Mouse (Mus musculus): ENCODE measurements at regions not wholly inside any gene's neighbourhood (a gene's known extent, or its start where the extent isn't known, plus 50 kb on each side); places are given as distances from the start of the nearest gene placed in this dataset.

- H3K4me1 ChIP-seq (replicated peaks) = no peaks in the 10 kb centered on the region
- H3K4me3 ChIP-seq = no peak overlapping the region
- H3K9me3 ChIP-seq = no peaks in the 10 kb centered on the region
- H3K27me3 ChIP-seq = no peaks in the 10 kb centered on the region
- no peak for ATAC-seq (ENCODE audit: low FRiP score, low read depth)
- H3K36me3 ChIP-seq = no peaks in the 10 kb centered on the region
- no peak overlapping the region for H3K27ac ChIP-seq (replicated peaks)
- no peak overlapping the region for H3K4me2 ChIP-seq
- no peak overlapping the region for H3K9ac ChIP-seq
- 72% methylated on average over 15 of the region's 15 CpGs for WGBS
These were observed 383.0 kb downstream of the Rnf144b start for GRCm38 (mm10) chr13:47505380-47505955.

GRCm38 (mm10) chr13:47532935-47533334, 410.5 kb downstream of the Rnf144b start:
- Histone ChIP-seq H3K4me1 (replicated peaks) (no peaks in the 10 kb centered on the region), H3K36me3 (no peaks in the 10 kb centered on the region), H3K4me3 (no peak overlapping the region), H3K9me3 (no peaks in the 10 kb centered on the region), H3K27ac (replicated peaks) (no peak overlapping the region), H3K4me2 (no peak overlapping the region), H3K27me3 (no peaks in the 10 kb centered on the region), H3K9ac (no peak overlapping the region)
- 96% methylated on average over 1 of the region's 1 CpGs for WGBS
- no peak for ATAC-seq (ENCODE audit: low FRiP score, low read depth)

- no peaks in the 10 kb centered on the region for H3K4me1 ChIP-seq (replicated peaks)
- no peaks in the 10 kb centered on the region for H3K9me3 ChIP-seq
- H3K36me3 ChIP-seq = no peaks in the 10 kb centered on the region
- H3K27me3 ChIP-seq = no peaks in the 10 kb centered on the region
- H3K27ac ChIP-seq (replicated peaks) = no peak overlapping the region
- no peak overlapping the region for H3K4me3 ChIP-seq
- no peak for ATAC-seq (ENCODE audit: low FRiP score, low read depth)
- 99% methylated on average over 2 of the region's 2 CpGs for WGBS
- H3K4me2 ChIP-seq = no peak overlapping the region
- no peak overlapping the region for H3K9ac ChIP-seq
These were observed 414.7 kb downstream of the Rnf144b start for GRCm38 (mm10) chr13:47537156-47537555.

GRCm38 (mm10) chr13:47549626-47550025, 427.2 kb downstream of the Rnf144b start:
- H3K36me3 ChIP-seq = no peaks in the 10 kb centered on the region
- no peak overlapping the region for H3K27ac ChIP-seq (replicated peaks)
- no peak overlapping the region for H3K9ac ChIP-seq
- H3K27me3 ChIP-seq = no peaks in the 10 kb centered on the region
- no peak overlapping the region for H3K4me2 ChIP-seq
- no peak for ATAC-seq (ENCODE audit: low FRiP score, low read depth)
- no peaks in the 10 kb centered on the region for H3K9me3 ChIP-seq
- WGBS = 51% methylated on average over 6 of the region's 6 CpGs
- H3K4me1 ChIP-seq (replicated peaks) = no peaks in the 10 kb centered on the region
- no peak overlapping the region for H3K4me3 ChIP-seq

GRCm38 (mm10) chr13:47552251-47552650, 429.8 kb downstream of the Rnf144b start:
- no peak overlapping the region for H3K9ac ChIP-seq
- no peak overlapping the region for H3K27ac ChIP-seq (replicated peaks)
- H3K4me2 ChIP-seq = no peak overlapping the region
- H3K4me3 ChIP-seq = no peak overlapping the region
- no peak for ATAC-seq (ENCODE audit: low FRiP score, low read depth)
- no peaks in the 10 kb centered on the region for H3K9me3 ChIP-seq
- 95% methylated on average over 3 of the region's 3 CpGs for WGBS
- H3K27me3 ChIP-seq = no peaks in the 10 kb centered on the region
- H3K36me3 ChIP-seq = no peaks in the 10 kb centered on the region
- H3K4me1 ChIP-seq (replicated peaks) = no peaks in the 10 kb centered on the region

GRCm38 (mm10) chr13:47554198-47554597, 431.7 kb downstream of the Rnf144b start:
- ATAC-seq (ENCODE audit: low FRiP score, low read depth) = no peak
- H3K27me3 ChIP-seq = no peaks in the 10 kb centered on the region
- H3K4me1 ChIP-seq (replicated peaks) = no peaks in the 10 kb centered on the region
- no peaks in the 10 kb centered on the region for H3K9me3 ChIP-seq
- H3K9ac ChIP-seq = no peak overlapping the region
- no peaks in the 10 kb centered on the region for H3K36me3 ChIP-seq
- H3K4me3 ChIP-seq = no peak overlapping the region
- no peak overlapping the region for H3K27ac ChIP-seq (replicated peaks)
- H3K4me2 ChIP-seq = no peak overlapping the region
- WGBS = 69% methylated on average over 1 of the region's 1 CpGs

- ATAC-seq (ENCODE audit: low FRiP score, low read depth) = no peak
- Histone ChIP-seq H3K4me3 (no peak overlapping the region), H3K9ac (no peak overlapping the region), H3K27me3 (no peaks in the 10 kb centered on the region), H3K4me1 (replicated peaks) (no peaks in the 10 kb centered on the region), H3K27ac (replicated peaks) (no peak overlapping the region), H3K9me3 (no peaks in the 10 kb centered on the region), H3K36me3 (no peaks in the 10 kb centered on the region), H3K4me2 (no peak overlapping the region)
- 82% methylated on average over 7 of the region's 7 CpGs for WGBS
These were observed 434.9 kb downstream of the Rnf144b start for GRCm38 (mm10) chr13:47557196-47557974.

GRCm38 (mm10) chr13:47562836-47563235, 440.4 kb downstream of the Rnf144b start:
- no peaks in the 10 kb centered on the region for H3K9me3 ChIP-seq
- H3K4me1 ChIP-seq (replicated peaks) = no peaks in the 10 kb centered on the region
- no peaks in the 10 kb centered on the region for H3K27me3 ChIP-seq
- no peaks in the 10 kb centered on the region for H3K36me3 ChIP-seq
- no peak for ATAC-seq (ENCODE audit: low FRiP score, low read depth)
- H3K27ac ChIP-seq (replicated peaks) = no peak overlapping the region
- no peak overlapping the region for H3K9ac ChIP-seq
- H3K4me3 ChIP-seq = no peak overlapping the region
- WGBS = 59% methylated on average over 8 of the region's 8 CpGs
- no peak overlapping the region for H3K4me2 ChIP-seq

GRCm38 (mm10) chr13:47576516-47576915, 454.1 kb downstream of the Rnf144b start:
- H3K27me3 ChIP-seq = no peaks in the 10 kb centered on the region
- H3K9ac ChIP-seq = no peak overlapping the region
- no peaks in the 10 kb centered on the region for H3K9me3 ChIP-seq
- H3K36me3 ChIP-seq = no peaks in the 10 kb centered on the region
- H3K4me3 ChIP-seq = no peak overlapping the region
- no peak overlapping the region for H3K4me2 ChIP-seq
- H3K4me1 ChIP-seq (replicated peaks) = no peaks in the 10 kb centered on the region
- WGBS = 67% methylated on average over 3 of the region's 3 CpGs
- H3K27ac ChIP-seq (replicated peaks) = no peak overlapping the region
- ATAC-seq (ENCODE audit: low FRiP score, low read depth) = no peak

- Histone ChIP-seq H3K36me3 (no peaks in the 10 kb centered on the region), H3K9ac (no peak overlapping the region), H3K9me3 (no peaks in the 10 kb centered on the region), H3K27me3 (no peaks in the 10 kb centered on the region), H3K4me1 (replicated peaks) (no peaks in the 10 kb centered on the region), H3K4me2 (no peak overlapping the region), H3K27ac (replicated peaks) (no peak overlapping the region), H3K4me3 (no peak overlapping the region)
- no peak for ATAC-seq (ENCODE audit: low FRiP score, low read depth)
- WGBS = 85% methylated on average over 5 of the region's 5 CpGs
These were observed 457.7 kb downstream of the Rnf144b start for GRCm38 (mm10) chr13:47580144-47580543.

GRCm38 (mm10) chr13:47585158-47585557, 462.7 kb downstream of the Rnf144b start:
- Histone ChIP-seq H3K9me3 (no peaks in the 10 kb centered on the region), H3K4me1 (replicated peaks) (no peaks in the 10 kb centered on the region), H3K36me3 (no peaks in the 10 kb centered on the region), H3K4me3 (no peak overlapping the region), H3K27ac (replicated peaks) (no peak overlapping the region), H3K27me3 (no peaks in the 10 kb centered on the region), H3K4me2 (no peak overlapping the region), H3K9ac (no peak overlapping the region)
- 67% methylated on average over 1 of the region's 1 CpGs for WGBS
- no peak for ATAC-seq (ENCODE audit: low FRiP score, low read depth)

- 32% methylated on average over 1 of the region's 1 CpGs for WGBS
- H3K4me2 ChIP-seq = no peak overlapping the region
- no peak overlapping the region for H3K4me3 ChIP-seq
- no peak overlapping the region for H3K27ac ChIP-seq (replicated peaks)
- no peaks in the 10 kb centered on the region for H3K27me3 ChIP-seq
- H3K9ac ChIP-seq = no peak overlapping the region
- no peak for ATAC-seq (ENCODE audit: low FRiP score, low read depth)
- no peaks in the 10 kb centered on the region for H3K9me3 ChIP-seq
- H3K36me3 ChIP-seq = no peaks in the 10 kb centered on the region
- no peaks in the 10 kb centered on the region for H3K4me1 ChIP-seq (replicated peaks)
These were observed 480.2 kb downstream of the Rnf144b start for GRCm38 (mm10) chr13:47602646-47603045.

- Histone ChIP-seq H3K27me3 (no peaks in the 10 kb centered on the region), H3K4me2 (no peak overlapping the region), H3K36me3 (no peaks in the 10 kb centered on the region), H3K27ac (replicated peaks) (no peak overlapping the region), H3K4me3 (no peak overlapping the region), H3K4me1 (replicated peaks) (peaks cover 7% of the 10 kb centered on the region; the same call in 1 of the 2 replicates), H3K9ac (no peak overlapping the region), H3K9me3 (no peaks in the 10 kb centered on the region)
- 86% methylated on average over 4 of the region's 4 CpGs for WGBS
- ATAC-seq (ENCODE audit: low FRiP score, low read depth) = no peak
These were observed 489.0 kb downstream of the Rnf144b start for GRCm38 (mm10) chr13:47611439-47611838.

All from hindbrain, embryonic 15.5 days (tissue).